Mouse (Mus musculus) A20 (cell line): ENCODE measurements at regions not wholly inside any gene's neighbourhood (a gene's known extent, or its start where the extent isn't known, plus 50 kb on each side); places are given as distances from the start of the nearest gene placed in this dataset.

Source experiments
- DNase-seq: peaks from one replicate; pipeline ENCODE4 v3.0.0-alpha.2; 2011; ENCODE audit warnings: low read depth, low spot score

- DNase-seq: no peak
Measured at GRCm38 (mm10) chr7:82047456-82047855, 55.4 kb upstream of the Bnc1 start.

GRCm38 (mm10) chr7:82053411-82053810, 61.3 kb upstream of the Bnc1 start:
- no peak for DNase-seq

GRCm38 (mm10) chr7:82056551-82057230, 64.6 kb upstream of the Bnc1 start:
- no peak for DNase-seq

- DNase-seq: no peak
Measured at GRCm38 (mm10) chr7:82063407-82063806, 71.3 kb upstream of the Bnc1 start.

GRCm38 (mm10) chr7:82069629-82070450, 77.7 kb upstream of the Bnc1 start:
- no peak for DNase-seq

- DNase-seq: no peak
Measured at GRCm38 (mm10) chr7:82070946-82071727, 79.0 kb upstream of the Bnc1 start.

GRCm38 (mm10) chr7:82075359-82075758, 83.3 kb upstream of the Bnc1 start:
- DNase-seq: no peak

- no peak for DNase-seq
Measured at GRCm38 (mm10) chr7:82081851-82082250, 89.8 kb upstream of the Bnc1 start.

- DNase-seq: no peak
Measured at GRCm38 (mm10) chr7:82082883-82083282, 90.8 kb upstream of the Sh3gl3 start.

GRCm38 (mm10) chr7:82084473-82084872, 89.2 kb upstream of the Sh3gl3 start:
- no peak for DNase-seq

- DNase-seq: no peak
Measured at GRCm38 (mm10) chr7:82085205-82085604, 88.4 kb upstream of the Sh3gl3 start.

GRCm38 (mm10) chr7:82098136-82098535, 75.5 kb upstream of the Sh3gl3 start:
- DNase-seq: no peak

- no peak for DNase-seq
Measured at GRCm38 (mm10) chr7:82101314-82101713, 72.3 kb upstream of the Sh3gl3 start.

GRCm38 (mm10) chr7:82105631-82106030, 68.0 kb upstream of the Sh3gl3 start:
- no peak for DNase-seq

- peak; percentile 22 for DNase-seq
Measured at GRCm38 (mm10) chr7:82109141-82109540, 64.5 kb upstream of the Sh3gl3 start.

- DNase-seq: no peak
Measured at GRCm38 (mm10) chr7:82109550-82109949, 64.1 kb upstream of the Sh3gl3 start.

- DNase-seq: no peak
Measured at GRCm38 (mm10) chr7:82109977-82110376, 63.7 kb upstream of the Sh3gl3 start.

- DNase-seq: no peak
Measured at GRCm38 (mm10) chr7:82112046-82112445, 61.6 kb upstream of the Sh3gl3 start.

GRCm38 (mm10) chr7:82115646-82116045, 58.0 kb upstream of the Sh3gl3 start:
- DNase-seq: no peak

GRCm38 (mm10) chr7:82119266-82119665, 54.4 kb upstream of the Sh3gl3 start:
- DNase-seq: peak; percentile 65

- DNase-seq: no peak
Measured at GRCm38 (mm10) chr7:82119866-82120265, 53.8 kb upstream of the Sh3gl3 start.

GRCm38 (mm10) chr7:82121746-82122145, 51.9 kb upstream of the Sh3gl3 start:
- DNase-seq: peak; percentile 60
